Mouse (Mus musculus): Measurements from ENCODE around the gene Smg6. TPM values are rescaled to one million over a fixed set of nuclear protein-coding genes. Genes with fewer than 3 reads are reported as not detected.

Smg6 gene
- 18.5 and 20.8 TPM in 2 replicates for polyA plus RNA-seq (2014; fragmentation: Nextera tagmentation; extraction: Ambion mirVana)

DNA sequence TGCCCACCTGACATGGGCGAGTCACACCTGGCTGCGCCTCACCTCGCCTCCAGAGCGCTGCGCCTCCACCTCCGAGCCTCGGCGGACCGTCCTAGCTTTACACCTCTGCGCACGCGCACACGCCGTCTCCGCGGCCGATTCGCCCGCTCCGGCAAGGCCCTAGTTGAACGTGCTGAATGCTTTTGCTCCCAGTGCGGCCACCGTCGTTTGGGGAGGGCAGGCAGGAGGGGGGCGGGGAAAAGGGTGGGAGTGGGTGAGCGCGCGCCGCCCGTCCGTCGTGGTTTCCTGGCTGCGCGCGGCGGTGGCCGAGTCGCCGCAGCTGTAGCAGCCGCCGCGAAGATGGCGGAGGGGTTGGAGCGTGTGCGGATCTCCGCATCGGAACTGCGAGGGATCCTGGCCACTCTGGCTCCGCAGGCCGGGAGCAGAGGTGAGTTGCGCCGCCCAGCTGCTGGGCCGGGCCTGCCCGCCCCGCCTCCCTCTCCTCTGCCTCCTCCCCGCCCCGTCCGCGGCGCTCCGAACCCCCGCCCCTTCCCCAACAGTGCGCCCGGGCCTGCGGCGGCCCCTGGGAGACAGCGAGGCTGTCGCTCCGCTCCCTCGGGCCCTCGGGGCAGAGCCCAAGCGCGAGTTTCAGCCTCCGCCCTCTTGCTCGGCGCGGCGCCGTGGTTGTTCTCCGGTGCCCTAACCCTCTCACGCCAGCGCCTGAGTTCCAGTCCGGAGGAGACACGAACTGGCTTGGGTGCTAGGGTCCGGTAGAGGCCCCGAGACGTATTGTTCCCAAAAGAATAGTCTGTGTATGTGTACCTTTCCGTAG, at the start of gene Smg6, which contains the start of gene Srr:
Gene Smg6, plus strand, starts transcription at position 247 of the 811 bp plus-strand sequence.
Gene Srr, minus strand, starts transcription at position 372 of the 811 bp plus-strand sequence.
- peak; percentile 98 for DNase-seq (ENCODE audit: low spot score)

DNA sequence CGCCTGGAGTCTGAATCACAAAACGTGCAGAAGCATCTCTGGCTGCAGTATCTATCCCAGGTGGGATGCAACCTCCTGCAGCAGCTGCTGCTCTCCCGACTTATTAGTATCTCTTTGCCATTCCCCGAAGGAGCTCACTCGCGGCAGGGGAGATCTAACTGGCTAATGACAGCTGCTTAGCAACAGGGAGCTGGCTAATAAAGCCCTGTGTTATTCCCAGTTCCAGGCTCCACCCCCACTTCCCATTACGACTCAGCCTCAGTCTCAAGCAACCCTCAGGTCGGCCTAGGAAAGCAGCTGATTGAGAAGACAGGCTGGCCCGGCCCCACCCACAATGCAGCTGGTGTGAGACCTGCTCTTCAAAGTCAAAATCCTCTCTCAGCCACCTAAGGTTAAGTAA, 48.8 kb upstream of the Smg6 start:
- Histone ChIP-seq H3K9me3 (ENCODE audit: control insufficient read depth, low read length) (no peaks in the 10 kb centered on the region), H3K36me3 (ENCODE audit: control insufficient read depth, insufficient read depth, low read length) (no peaks in the 10 kb centered on the region), H3K4me1 (ENCODE audit: control insufficient read depth, insufficient read depth, low read length) (peaks cover 5% of the 10 kb centered on the region), H3K9ac (ENCODE audit: low read length) (no peak overlapping the region), H3K4me3 (ENCODE audit: low read depth, low read length) (no peak overlapping the region), H3K27me3 (ENCODE audit: control insufficient read depth, insufficient read depth, low read length) (no peaks in the 10 kb centered on the region), H3K4me2 (ENCODE audit: low read depth, severe bottlenecking) (peak overlapping the region; percentile 27; the same call in 1 of the 2 replicates), H3K27ac (replicated peaks; ENCODE audit: low read depth, low read length) (no peak overlapping the region)
- WGBS, result under 1% methylated on average over 9 of the region's 9 CpGs
- ATAC-seq (ENCODE audit: insufficient number of reproducible peaks, low FRiP score, low TSS enrichment, low read depth) (no peak), DNase-seq (ENCODE audit: low spot score) (peak; percentile 68)

More for the DNA sequence above, at the start of gene Smg6, which contains the start of gene Srr:
- peak within 1 kb of the TSS; percentile 98 for H3K4me3 ChIP-seq (ENCODE audit: low read depth, low read length)
- H3K36me3 ChIP-seq (ENCODE audit: control insufficient read depth, insufficient read depth, low read length), result peaks cover 4% of the 10 kb centered on the region; the same call in 1 of the 2 replicates
- H3K4me2 ChIP-seq (ENCODE audit: low read depth, severe bottlenecking), result peak within 1 kb of the TSS; percentile 73
- H3K9ac ChIP-seq (ENCODE audit: low read length), result peak within 1 kb of the TSS; percentile 87
- no peaks in the 10 kb centered on the region for H3K9me3 ChIP-seq (ENCODE audit: control insufficient read depth, low read length)
- 0% methylated on average over 76 of the region's 88 CpGs for WGBS
- no peaks in the 10 kb centered on the region for H3K27me3 ChIP-seq (ENCODE audit: control insufficient read depth, insufficient read depth, low read length)
- peak; percentile 94 for ATAC-seq (ENCODE audit: insufficient number of reproducible peaks, low FRiP score, low TSS enrichment, low read depth)
- peak within 1 kb of the TSS; percentile 97 for H3K27ac ChIP-seq (replicated peaks; ENCODE audit: low read depth, low read length)
- peaks cover 7% of the 10 kb centered on the region; the same call in 1 of the 2 replicates for H3K4me1 ChIP-seq (ENCODE audit: control insufficient read depth, insufficient read depth, low read length)

DNA sequence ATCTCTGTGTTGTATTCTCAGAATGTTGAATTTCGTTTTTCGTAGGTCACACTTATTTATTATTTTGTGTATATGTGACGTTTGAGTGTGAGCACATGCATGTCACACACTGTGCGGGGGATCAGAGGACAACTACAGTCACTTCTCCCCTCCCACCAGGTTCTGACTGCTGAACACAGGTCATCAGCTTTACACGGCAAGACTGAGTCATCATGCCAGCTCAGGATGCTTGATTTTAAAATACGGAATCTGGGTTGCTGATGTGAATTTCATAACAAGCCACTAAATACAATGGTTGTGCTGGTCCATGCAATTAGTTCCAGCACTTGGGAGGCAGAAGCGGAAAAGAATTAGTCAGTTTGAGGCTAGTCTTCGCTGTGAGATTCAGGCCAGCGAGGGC, 44.6 kb upstream of the Smg6 start:
- Histone ChIP-seq H3K36me3 (ENCODE audit: control insufficient read depth, insufficient read depth, low read length) (no peaks in the 10 kb centered on the region), H3K9ac (ENCODE audit: low read length) (no peak overlapping the region), H3K27ac (replicated peaks; ENCODE audit: low read depth, low read length) (no peak overlapping the region), H3K27me3 (ENCODE audit: control insufficient read depth, insufficient read depth, low read length) (no peaks in the 10 kb centered on the region), H3K4me1 (ENCODE audit: control insufficient read depth, insufficient read depth, low read length) (peaks cover 5% of the 10 kb centered on the region), H3K4me2 (ENCODE audit: low read depth, severe bottlenecking) (no peak overlapping the region), H3K4me3 (ENCODE audit: low read depth, low read length) (no peak overlapping the region), H3K9me3 (ENCODE audit: control insufficient read depth, low read length) (no peaks in the 10 kb centered on the region)
- DNase-seq (ENCODE audit: low spot score), result no peak
- 90% methylated on average over 9 of the region's 9 CpGs for WGBS
- no peak for ATAC-seq (ENCODE audit: insufficient number of reproducible peaks, low FRiP score, low TSS enrichment, low read depth)

DNA sequence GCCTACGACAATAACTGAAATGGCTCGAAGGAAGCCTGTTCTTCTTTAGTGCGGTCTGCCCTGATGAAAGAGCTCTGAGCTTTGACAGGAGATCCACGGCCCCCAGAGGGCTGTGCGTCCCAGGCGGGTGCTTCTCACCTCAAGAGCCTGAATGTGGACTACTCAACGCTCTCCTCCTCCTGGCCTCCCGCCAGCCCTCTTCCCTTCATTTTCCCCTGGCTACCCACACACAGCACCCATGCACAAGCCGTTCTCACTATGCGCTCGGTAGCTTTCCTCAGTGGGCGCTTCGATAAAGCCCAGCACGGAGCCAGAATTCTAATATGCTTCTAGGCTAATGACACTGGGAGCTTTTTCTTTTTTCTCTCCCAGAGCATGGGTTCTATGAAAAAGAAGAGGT, 43.6 kb upstream of the Smg6 start:
- WGBS, result 71% methylated on average over 14 of the region's 14 CpGs
- Histone ChIP-seq H3K4me2 (ENCODE audit: low read depth, severe bottlenecking) (no peak overlapping the region), H3K9ac (ENCODE audit: low read length) (no peak overlapping the region), H3K4me3 (ENCODE audit: low read depth, low read length) (no peak overlapping the region), H3K27me3 (ENCODE audit: control insufficient read depth, insufficient read depth, low read length) (no peaks in the 10 kb centered on the region), H3K9me3 (ENCODE audit: control insufficient read depth, low read length) (no peaks in the 10 kb centered on the region), H3K4me1 (ENCODE audit: control insufficient read depth, insufficient read depth, low read length) (peaks cover under 1% of the 10 kb centered on the region), H3K27ac (replicated peaks; ENCODE audit: low read depth, low read length) (no peak overlapping the region), H3K36me3 (ENCODE audit: control insufficient read depth, insufficient read depth, low read length) (no peaks in the 10 kb centered on the region)
- DNase-seq (ENCODE audit: low spot score) (no peak), ATAC-seq (ENCODE audit: insufficient number of reproducible peaks, low FRiP score, low TSS enrichment, low read depth) (no peak)

DNA sequence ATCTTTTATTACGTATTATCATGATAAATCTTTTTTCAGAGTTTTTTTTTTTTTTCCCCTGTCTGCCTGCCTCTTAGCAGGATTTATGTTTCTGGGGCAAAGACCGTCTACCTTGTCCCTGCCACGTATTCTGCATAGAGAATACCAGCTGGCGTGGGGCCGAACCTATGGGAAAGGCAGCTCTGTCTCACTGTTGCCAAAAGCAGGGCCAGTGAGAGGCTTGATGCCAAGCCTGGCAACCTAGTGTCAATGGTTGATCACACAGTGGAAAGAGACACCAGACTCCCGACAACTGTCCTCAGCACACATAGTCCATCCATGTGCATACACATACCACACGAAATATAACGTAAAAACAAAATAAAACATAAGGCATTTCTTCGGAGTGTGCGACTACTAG, 42.5 kb upstream of the Smg6 start:
- H3K9ac ChIP-seq (ENCODE audit: low read length), result no peak overlapping the region
- H3K27ac ChIP-seq (replicated peaks; ENCODE audit: low read depth, low read length), result no peak overlapping the region
- no peak overlapping the region for H3K4me3 ChIP-seq (ENCODE audit: low read depth, low read length)
- H3K27me3 ChIP-seq (ENCODE audit: control insufficient read depth, insufficient read depth, low read length), result no peaks in the 10 kb centered on the region
- no peaks in the 10 kb centered on the region for H3K36me3 ChIP-seq (ENCODE audit: control insufficient read depth, insufficient read depth, low read length)
- no peak overlapping the region for H3K4me2 ChIP-seq (ENCODE audit: low read depth, severe bottlenecking)
- no peaks in the 10 kb centered on the region for H3K4me1 ChIP-seq (ENCODE audit: control insufficient read depth, insufficient read depth, low read length)
- no peaks in the 10 kb centered on the region for H3K9me3 ChIP-seq (ENCODE audit: control insufficient read depth, low read length)
- WGBS, result 92% methylated on average over 10 of the region's 10 CpGs
- ATAC-seq (ENCODE audit: insufficient number of reproducible peaks, low FRiP score, low TSS enrichment, low read depth) (no peak), DNase-seq (ENCODE audit: low spot score) (no peak)

DNA sequence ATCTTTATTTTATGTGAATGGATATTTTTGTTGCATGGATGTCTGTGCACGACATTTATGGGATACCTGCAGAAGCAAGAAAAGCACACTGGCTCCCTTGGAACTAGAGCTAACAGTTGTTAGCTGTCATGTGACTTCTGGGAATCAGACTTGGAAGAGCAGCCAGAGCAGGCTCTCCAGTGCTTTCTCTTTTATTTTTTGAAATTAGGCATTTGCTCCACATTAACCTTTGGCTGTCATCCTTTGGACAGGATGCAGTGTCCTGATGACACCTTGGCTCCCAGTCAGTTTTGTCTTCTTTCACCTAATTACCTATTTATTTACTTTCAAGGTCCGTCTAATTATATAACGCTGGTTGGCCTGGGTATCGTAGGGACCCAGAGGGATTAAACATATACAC, 31.0 kb upstream of the Smg6 start:
- no peak overlapping the region for H3K9ac ChIP-seq (ENCODE audit: low read length)
- no peaks in the 10 kb centered on the region for H3K9me3 ChIP-seq (ENCODE audit: control insufficient read depth, low read length)
- DNase-seq (ENCODE audit: low spot score) (no peak), ATAC-seq (ENCODE audit: insufficient number of reproducible peaks, low FRiP score, low TSS enrichment, low read depth) (no peak)
- H3K36me3 ChIP-seq (ENCODE audit: control insufficient read depth, insufficient read depth, low read length), result peaks cover 4% of the 10 kb centered on the region; the same call in 1 of the 2 replicates
- H3K27me3 ChIP-seq (ENCODE audit: control insufficient read depth, insufficient read depth, low read length), result no peaks in the 10 kb centered on the region
- 0 out of 2 replicates have a peak, but pooled peaks cover 2% of the 10 kb centered on the region for H3K4me1 ChIP-seq (ENCODE audit: control insufficient read depth, insufficient read depth, low read length)
- H3K4me2 ChIP-seq (ENCODE audit: low read depth, severe bottlenecking), result no peak overlapping the region
- no peak overlapping the region for H3K4me3 ChIP-seq (ENCODE audit: low read depth, low read length)
- H3K27ac ChIP-seq (replicated peaks; ENCODE audit: low read depth, low read length), result no peak overlapping the region
- WGBS, result 84% methylated on average over 4 of the region's 4 CpGs

DNA sequence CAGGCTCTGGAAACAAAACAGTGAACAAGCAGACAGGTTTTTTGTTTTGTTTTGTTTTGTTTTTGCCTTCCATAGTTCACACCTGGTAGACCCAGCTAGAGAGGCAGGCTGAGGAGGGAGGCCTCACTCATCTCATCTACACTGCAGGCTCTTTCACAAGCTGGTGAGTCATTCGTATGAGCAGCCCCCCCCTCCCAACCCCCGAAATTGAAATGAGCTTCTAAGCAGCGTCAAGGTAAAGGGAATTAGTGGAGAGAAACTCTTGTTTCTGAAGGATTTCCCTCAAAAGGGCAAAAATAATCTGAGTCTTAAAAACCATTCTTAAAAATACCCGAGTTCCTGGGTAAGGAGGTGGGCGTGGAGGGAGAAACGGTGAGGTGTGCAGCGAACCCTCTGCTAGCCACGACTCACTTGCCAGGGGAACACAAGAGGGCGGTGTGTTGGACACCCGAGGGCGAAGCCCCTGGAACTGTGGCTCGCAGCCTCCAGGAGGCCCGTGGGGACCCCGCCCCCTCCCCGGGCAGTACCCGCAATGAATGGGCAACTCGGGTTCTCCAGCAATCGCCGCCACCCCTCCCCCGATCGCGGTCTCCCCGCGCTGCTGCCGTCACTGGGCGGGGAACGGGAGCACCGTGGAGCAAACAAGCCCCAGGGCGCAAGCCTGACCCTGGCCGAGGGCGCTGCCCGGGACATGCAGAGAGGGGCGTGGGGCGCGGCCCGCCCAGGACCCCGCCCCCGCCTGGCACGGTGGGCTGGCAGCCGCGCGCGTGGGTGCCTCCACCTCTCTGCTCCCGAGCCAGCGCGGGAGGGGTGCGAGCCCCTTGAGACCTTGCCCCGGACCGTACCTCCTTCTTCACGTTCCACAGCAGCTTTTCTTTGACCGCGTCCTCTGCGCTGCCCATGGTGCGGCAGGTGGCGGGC, 29.4 kb upstream of the Smg6 start:
- Histone ChIP-seq H3K27ac (replicated peaks; ENCODE audit: low read depth, low read length) (0 out of 2 replicates have a peak overlapping the region, but pooled peaks have one; percentile 12), H3K9me3 (ENCODE audit: control insufficient read depth, low read length) (no peaks in the 10 kb centered on the region), H3K4me1 (ENCODE audit: control insufficient read depth, insufficient read depth, low read length) (0 out of 2 replicates have a peak, but pooled peaks cover 2% of the 10 kb centered on the region), H3K27me3 (ENCODE audit: control insufficient read depth, insufficient read depth, low read length) (no peaks in the 10 kb centered on the region), H3K4me2 (ENCODE audit: low read depth, severe bottlenecking) (peak overlapping the region; percentile 94), H3K36me3 (ENCODE audit: control insufficient read depth, insufficient read depth, low read length) (peaks cover 18% of the 10 kb centered on the region; the same call in 1 of the 2 replicates), H3K9ac (ENCODE audit: low read length) (peak overlapping the region; percentile 65), H3K4me3 (ENCODE audit: low read depth, low read length) (peak overlapping the region; percentile 87)
- WGBS, result 2% methylated on average over 37 of the region's 55 CpGs
- DNase-seq (ENCODE audit: low spot score) (peak; percentile 68), ATAC-seq (ENCODE audit: insufficient number of reproducible peaks, low FRiP score, low TSS enrichment, low read depth) (peak; percentile 37; the same call in 1 of the 2 replicates)

All from limb, embryonic 11.5 days (tissue).